Mouse (Mus musculus): ENCODE data around the gene Tppp2. TPM values are rescaled to one million over a fixed set of nuclear protein-coding genes. Genes with fewer than 3 reads are reported as not detected.

Gene Tppp2
- polyA plus RNA-seq, 1 experiment from 2014 or later = not detected

GRCm38 (mm10) chr14:51942236-51942635, 24.0 kb downstream of the Tppp2 start:
- Histone ChIP-seq H3K4me2 (ENCODE audit: low read depth, low read length, severe bottlenecking) (no peak overlapping the region), H3K9me3 (ENCODE audit: control insufficient read depth, low read length) (no peaks in the 10 kb centered on the region), H3K4me3 (ENCODE audit: low read depth, low read length) (no peak overlapping the region), H3K27me3 (ENCODE audit: control insufficient read depth, insufficient read depth, low read length) (no peaks in the 10 kb centered on the region), H3K4me1 (replicated peaks; ENCODE audit: control insufficient read depth, insufficient read depth, low read length) (no peaks in the 10 kb centered on the region), H3K36me3 (ENCODE audit: control insufficient read depth, insufficient read depth, low read length) (no peaks in the 10 kb centered on the region), H3K27ac (ENCODE audit: low read depth, low read length) (no peak overlapping the region), H3K9ac (ENCODE audit: low read length) (no peak overlapping the region)
- DNase-seq (ENCODE audit: low spot score) (no peak), ATAC-seq (replicated peaks; ENCODE audit: low FRiP score) (no peak)
- WGBS = 78% methylated on average over 7 of the region's 7 CpGs

- Histone ChIP-seq H3K4me2 (ENCODE audit: low read depth, low read length, severe bottlenecking) (no peak overlapping the region), H3K9ac (ENCODE audit: low read length) (no peak overlapping the region), H3K4me1 (replicated peaks; ENCODE audit: control insufficient read depth, insufficient read depth, low read length) (no peaks in the 10 kb centered on the region), H3K27ac (ENCODE audit: low read depth, low read length) (no peak overlapping the region), H3K9me3 (ENCODE audit: control insufficient read depth, low read length) (no peaks in the 10 kb centered on the region), H3K4me3 (ENCODE audit: low read depth, low read length) (no peak overlapping the region), H3K36me3 (ENCODE audit: control insufficient read depth, insufficient read depth, low read length) (no peaks in the 10 kb centered on the region), H3K27me3 (ENCODE audit: control insufficient read depth, insufficient read depth, low read length) (no peaks in the 10 kb centered on the region)
- no peak for DNase-seq (ENCODE audit: low spot score)
- WGBS = 90% methylated on average over 6 of the region's 6 CpGs
- ATAC-seq (replicated peaks; ENCODE audit: low FRiP score) = no peak
Observed at GRCm38 (mm10) chr14:51943336-51943735, 25.1 kb downstream of the Tppp2 start.

DNA sequence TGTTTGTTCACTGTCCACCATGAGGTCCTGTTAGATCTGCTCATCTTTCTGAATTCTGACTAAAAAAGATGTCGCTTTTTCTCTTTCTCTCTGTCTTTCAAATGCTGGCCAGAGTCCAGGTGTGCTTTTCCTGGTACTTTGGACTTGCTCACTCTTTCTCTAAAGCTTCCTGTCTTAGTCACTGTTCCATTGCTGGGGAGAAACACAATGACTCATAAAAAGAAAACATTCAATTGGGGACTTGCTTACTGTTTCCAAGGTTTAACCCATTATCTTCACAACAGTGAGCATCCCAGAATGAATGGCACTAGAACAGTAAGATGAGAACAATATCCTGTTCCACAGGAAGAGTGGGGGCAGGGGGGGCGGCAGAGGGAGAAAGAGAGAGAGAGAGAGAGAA, 42.1 kb downstream of the Tppp2 start:
- H3K4me1 ChIP-seq (replicated peaks; ENCODE audit: control insufficient read depth, insufficient read depth, low read length) = no peaks in the 10 kb centered on the region
- no peaks in the 10 kb centered on the region for H3K9me3 ChIP-seq (ENCODE audit: control insufficient read depth, low read length)
- no peak for DNase-seq (ENCODE audit: low spot score)
- no peak overlapping the region for H3K9ac ChIP-seq (ENCODE audit: low read length)
- H3K27me3 ChIP-seq (ENCODE audit: control insufficient read depth, insufficient read depth, low read length) = no peaks in the 10 kb centered on the region
- H3K36me3 ChIP-seq (ENCODE audit: control insufficient read depth, insufficient read depth, low read length) = no peaks in the 10 kb centered on the region
- no peak overlapping the region for H3K27ac ChIP-seq (ENCODE audit: low read depth, low read length)
- 81% methylated on average over 2 of the region's 2 CpGs for WGBS
- no peak overlapping the region for H3K4me2 ChIP-seq (ENCODE audit: low read depth, low read length, severe bottlenecking)
- no peak for ATAC-seq (replicated peaks; ENCODE audit: low FRiP score)
- H3K4me3 ChIP-seq (ENCODE audit: low read depth, low read length) = no peak overlapping the region

DNA sequence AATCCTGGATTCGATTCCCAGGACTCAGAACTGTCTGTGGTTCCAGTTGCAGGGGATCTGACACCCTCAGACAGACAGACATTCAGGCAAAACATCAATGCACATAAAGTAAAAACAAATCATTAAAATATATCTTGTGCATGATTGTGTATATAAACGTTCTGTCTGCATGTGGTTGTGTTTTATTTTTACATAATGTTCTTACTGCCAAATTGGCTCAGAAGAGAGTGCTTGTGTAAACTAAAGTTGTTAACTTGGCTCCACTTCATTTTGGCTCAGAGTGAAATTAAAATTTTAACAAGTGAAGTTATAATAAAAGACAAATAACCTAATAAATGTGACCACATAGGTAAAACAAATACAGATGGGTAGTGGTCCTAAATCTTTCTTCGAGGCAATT, 49.2 kb downstream of the Tppp2 start:
- Histone ChIP-seq H3K9ac (ENCODE audit: low read length) (no peak overlapping the region), H3K4me2 (ENCODE audit: low read depth, low read length, severe bottlenecking) (no peak overlapping the region), H3K9me3 (ENCODE audit: control insufficient read depth, low read length) (no peaks in the 10 kb centered on the region), H3K36me3 (ENCODE audit: control insufficient read depth, insufficient read depth, low read length) (no peaks in the 10 kb centered on the region), H3K27ac (ENCODE audit: low read depth, low read length) (no peak overlapping the region), H3K4me1 (replicated peaks; ENCODE audit: control insufficient read depth, insufficient read depth, low read length) (no peaks in the 10 kb centered on the region), H3K27me3 (ENCODE audit: control insufficient read depth, insufficient read depth, low read length) (no peaks in the 10 kb centered on the region), H3K4me3 (ENCODE audit: low read depth, low read length) (no peak overlapping the region)
- WGBS = 83% methylated on average over 3 of the region's 3 CpGs
- ATAC-seq (replicated peaks; ENCODE audit: low FRiP score) = no peak
- no peak for DNase-seq (ENCODE audit: low spot score)

Other genes with a start within 250 kb of the Tppp2 start
- gene Gm17079, start 223.0 kb upstream of the Tppp2 start, polyA plus RNA-seq (2014; fragmentation: Nextera tagmentation; extraction: Ambion mirVana) = not detected in 2 replicates
- not detected in 2 replicates for gene Gm5800, start 201.2 kb upstream of the Tppp2 start, polyA plus RNA-seq (2014; fragmentation: Nextera tagmentation; extraction: Ambion mirVana)
- gene Ang4, start 144.8 kb upstream of the Tppp2 start, polyA plus RNA-seq (2014; fragmentation: Nextera tagmentation; extraction: Ambion mirVana) = not detected in 2 replicates
- not detected in 2 replicates for gene AY358078, start 118.4 kb upstream of the Tppp2 start, polyA plus RNA-seq (2014; fragmentation: Nextera tagmentation; extraction: Ambion mirVana)
- gene Ear6, start 64.7 kb upstream of the Tppp2 start, polyA plus RNA-seq (2014; fragmentation: Nextera tagmentation; extraction: Ambion mirVana) = not detected in 2 replicates
- 48.1 and 60.0 TPM in 2 replicates for gene Mettl17, start 33.6 kb upstream of the Tppp2 start, polyA plus RNA-seq (2014; fragmentation: Nextera tagmentation; extraction: Ambion mirVana)
- gene Slc39a2, start 25.5 kb upstream of the Tppp2 start, polyA plus RNA-seq (2014; fragmentation: Nextera tagmentation; extraction: Ambion mirVana) = 0.45 and 0.89 TPM in 2 replicates
- gene Ndrg2, start 4.3 kb upstream of the Tppp2 start, polyA plus RNA-seq (2014; fragmentation: Nextera tagmentation; extraction: Ambion mirVana) = 8.9 and 11.2 TPM in 2 replicates
- not detected in 2 replicates for gene Rnase13, start 4.3 kb downstream of the Tppp2 start, polyA plus RNA-seq (2014; fragmentation: Nextera tagmentation; extraction: Ambion mirVana)
- 93.3 and 99.7 TPM in 2 replicates for gene Arhgef40, start 66.3 kb downstream of the Tppp2 start, polyA plus RNA-seq (2014; fragmentation: Nextera tagmentation; extraction: Ambion mirVana)
- 0.92 and 0.95 TPM in 2 replicates for gene Tmem253, start 97.2 kb downstream of the Tppp2 start, polyA plus RNA-seq (2014; fragmentation: Nextera tagmentation; extraction: Ambion mirVana)
- 105 and 116 TPM in 2 replicates for gene Zfp219, start 102.3 kb downstream of the Tppp2 start, polyA plus RNA-seq (2014; fragmentation: Nextera tagmentation; extraction: Ambion mirVana)
- not detected in 2 replicates for gene Olfr221, start 124.0 kb downstream of the Tppp2 start, polyA plus RNA-seq (2014; fragmentation: Nextera tagmentation; extraction: Ambion mirVana)
- gene Hnrnpc, start 185.6 kb downstream of the Tppp2 start, polyA plus RNA-seq (2014; fragmentation: Nextera tagmentation; extraction: Ambion mirVana) = 937 and 1,003 TPM in 2 replicates
- gene Rpgrip1, start 192.3 kb downstream of the Tppp2 start, polyA plus RNA-seq (2014; fragmentation: Nextera tagmentation; extraction: Ambion mirVana) = 108 and 109 TPM in 2 replicates